Mouse (Mus musculus): ENCODE measurements around the gene Tmem248. TPM values are rescaled to one million over a fixed set of nuclear protein-coding genes. Genes with fewer than 3 reads are reported as not detected.

Gene Tmem248
- 62.9 TPM for polyA plus RNA-seq (2021)

DNA sequence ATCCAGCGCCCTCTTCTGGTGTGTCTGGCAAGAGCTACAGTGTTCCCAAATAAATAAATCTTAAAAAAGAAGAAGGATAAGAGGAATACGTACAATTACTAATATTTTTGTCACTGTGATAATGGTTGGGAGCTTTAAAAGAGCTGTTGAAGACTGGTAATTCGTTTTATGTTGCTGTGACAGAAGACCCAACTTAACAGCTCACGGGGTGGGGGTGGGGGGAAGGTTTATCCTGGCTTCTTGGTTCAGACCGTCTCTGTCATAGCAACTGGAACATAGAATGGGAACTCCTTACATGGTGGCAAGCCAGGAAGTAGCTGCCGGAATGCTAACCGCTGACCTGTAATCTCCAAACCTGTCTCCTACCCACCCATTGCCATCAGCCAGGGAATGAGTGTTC, at the start of gene Tmem248:
Gene Tmem248 (plus strand): TSS at position 301 of the 400 bp plus-strand sequence.
- ATAC-seq (no peak), DNase-seq (ENCODE audit: low read depth, low spot score) (no peak)
- CTCF ChIA-PET: interaction anchor here (1.4 to 1.8 kb wide), 2 partner anchors 10 to 43 kb away, joined by 3 to 5 read pairs; no protein-coding TSS in a partner anchor
- TF ChIP-seq CTCF (IDR thresholded peaks at IDR 0.05): no peak
- H3K27me3 ChIP-seq: no peaks in the 10 kb centered on the region
- POLR2A ChIA-PET: no interaction called here
- in situ Hi-C loops (cut with MboI; ENCODE audit: low pct_unique_long_range_greater_than_20kb): no loop called here

- DNase-seq (ENCODE audit: low read depth, low spot score) (peak; percentile 39), ATAC-seq (peak; percentile 61)
- H3K27me3 ChIP-seq: no peaks in the 10 kb centered on the region
- POLR2A ChIA-PET: interaction anchor here (0.6 to 1.5 kb wide), 3 partner anchors 10 to 15 kb away, joined by 3 read pairs; no protein-coding TSS in a partner anchor
- in situ Hi-C loops (cut with MboI; ENCODE audit: low pct_unique_long_range_greater_than_20kb): no loop called here
- CTCF ChIA-PET: interaction anchor here (1.8 kb wide), 1 partner anchor 52 kb away, joined by 5 read pairs; no protein-coding TSS in a partner anchor
- TF ChIP-seq CTCF (IDR thresholded peaks at IDR 0.05): no peak
Measured at GRCm38 (mm10) chr5:130169109-130169508, 47.8 kb upstream of the Tmem248 start.

- ChIA-PET CTCF (interaction anchor here (0.5 to 0.7 kb wide), 2 partner anchors 10 to 133 kb away, joined by 3 to 4 read pairs; no protein-coding TSS in a partner anchor), POLR2A (interaction anchor here (0.8 kb wide), 1 partner anchor 20 kb away, joined by 3 read pairs; no protein-coding TSS in a partner anchor)
- H3K27me3 ChIP-seq: no peaks in the 10 kb centered on the region
- TF ChIP-seq CTCF (IDR thresholded peaks at IDR 0.05): no peak
- DNase-seq (ENCODE audit: low read depth, low spot score) (no peak), ATAC-seq (no peak)
- in situ Hi-C loops (cut with MboI; ENCODE audit: low pct_unique_long_range_greater_than_20kb): no loop called here
Measured at GRCm38 (mm10) chr5:130170666-130171422, 46.0 kb upstream of the Tmem248 start.

- in situ Hi-C loops (cut with MboI; ENCODE audit: low pct_unique_long_range_greater_than_20kb): no loop called here
- TF ChIP-seq CTCF (IDR thresholded peaks at IDR 0.05): no peak
- ATAC-seq (peak; percentile 83), DNase-seq (ENCODE audit: low read depth, low spot score) (peak; percentile 67)
- no peaks in the 10 kb centered on the region for H3K27me3 ChIP-seq
- POLR2A ChIA-PET: interaction anchor here (0.8 kb wide), 1 partner anchor 21 kb away, joined by 3 read pairs; no protein-coding TSS in a partner anchor
- CTCF ChIA-PET: no interaction called here
Measured at GRCm38 (mm10) chr5:130171423-130171954, 45.4 kb upstream of the Tmem248 start, which contains the start of gene Rabgef1. Gene Rabgef1 (plus strand): TSS chr5:130171798.

DNA sequence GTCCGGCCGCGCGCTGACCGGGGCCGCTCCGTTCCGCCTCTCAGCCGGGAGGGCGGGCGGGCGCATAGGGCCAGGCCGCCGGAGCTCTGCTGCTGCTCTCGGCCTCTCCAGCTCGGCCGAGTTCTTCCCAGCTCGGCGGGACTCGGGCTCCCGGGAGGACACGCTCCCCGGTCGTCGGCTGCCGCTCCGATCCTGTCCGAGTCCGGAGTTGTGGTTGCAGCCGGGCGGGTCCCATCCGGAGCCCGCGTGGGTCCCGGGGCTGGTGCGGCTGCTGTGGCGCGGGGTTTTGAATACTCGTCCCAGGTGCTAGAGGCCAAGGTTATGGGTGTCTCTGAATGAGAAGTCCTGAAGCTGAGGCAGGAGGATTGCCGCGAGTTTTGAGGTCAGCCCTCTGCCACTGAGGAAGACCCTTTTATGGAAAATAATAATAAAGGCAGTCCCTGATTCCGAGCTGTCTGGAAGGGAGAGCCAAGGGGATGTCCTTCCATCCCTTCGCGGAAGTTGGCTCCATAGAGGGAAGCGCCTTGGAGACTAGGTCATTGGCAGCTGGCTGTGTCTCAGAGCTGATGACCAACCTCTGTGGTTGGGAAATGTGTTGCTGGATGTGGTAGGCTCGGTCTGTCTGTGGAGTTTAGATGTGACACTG, 44.8 kb upstream of the Tmem248 start:
- TF ChIP-seq CTCF (IDR thresholded peaks at IDR 0.05): no peak
- H3K27me3 ChIP-seq: no peaks in the 10 kb centered on the region
- POLR2A ChIA-PET: no interaction called here
- in situ Hi-C loops (cut with MboI; ENCODE audit: low pct_unique_long_range_greater_than_20kb): no loop called here
- no peak for DNase-seq (ENCODE audit: low read depth, low spot score)
- peak; percentile 61 for ATAC-seq
- CTCF ChIA-PET: interaction anchor here (1.6 to 2.3 kb wide), 2 partner anchors 9 to 21 kb away, joined by 3 to 10 read pairs; no protein-coding TSS in a partner anchor

DNA sequence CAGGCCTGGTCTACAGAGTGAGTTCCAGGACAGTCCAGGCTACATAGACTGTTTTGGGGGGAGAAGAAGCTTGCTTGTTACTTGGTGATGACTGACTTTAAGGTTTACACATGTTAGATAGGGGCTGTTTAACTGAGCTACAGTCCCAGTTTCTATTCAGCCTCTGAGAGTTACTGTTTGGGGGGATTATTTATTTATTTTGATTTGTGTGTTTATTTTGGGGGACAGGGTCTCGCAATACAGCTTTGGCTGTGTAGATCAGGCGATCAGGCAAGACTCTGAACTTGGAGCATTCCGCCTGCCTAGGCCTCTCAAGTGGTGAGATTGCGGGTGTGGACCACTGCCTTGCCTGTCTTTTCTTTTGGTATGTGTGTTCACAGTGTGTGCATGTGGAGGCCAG, 43.9 kb upstream of the Tmem248 start:
- CTCF ChIA-PET: interaction anchor here (0.7 to 2.3 kb wide), 6 partner anchors 10 to 44 kb away, joined by 3 to 10 read pairs (median 5); partner anchors contain the start of gene Tmem248
- no peaks in the 10 kb centered on the region for H3K27me3 ChIP-seq
- no peak for DNase-seq (ENCODE audit: low read depth, low spot score)
- no peak for ATAC-seq
- TF ChIP-seq CTCF (IDR thresholded peaks at IDR 0.05): no peak
- in situ Hi-C loops (cut with MboI; ENCODE audit: low pct_unique_long_range_greater_than_20kb): no loop called here
- POLR2A ChIA-PET: interaction anchor here (0.5 to 0.9 kb wide), 3 partner anchors 11 to 247 kb away, joined by 3 to 4 read pairs (median 3); no protein-coding TSS in a partner anchor

DNA sequence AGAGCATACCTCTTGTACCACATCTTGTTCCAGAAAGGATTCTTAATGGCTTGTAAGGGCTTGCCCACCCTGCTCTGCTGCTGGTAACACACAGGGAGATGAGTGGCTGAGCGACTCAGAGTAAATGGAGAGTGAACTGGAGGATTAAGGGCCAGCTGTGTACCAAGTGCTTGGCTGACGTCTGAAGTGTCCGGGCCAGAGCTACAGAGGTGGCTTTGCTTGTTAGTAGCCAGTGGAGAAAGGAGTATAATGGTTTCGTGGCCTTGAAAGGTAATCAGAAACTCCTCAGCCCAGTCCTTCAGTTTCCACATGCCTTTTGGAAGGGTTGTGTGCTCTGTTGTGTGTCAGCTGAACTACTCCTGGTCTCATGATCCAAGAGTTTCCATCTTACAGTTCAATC, 39.0 kb upstream of the Tmem248 start:
- ATAC-seq: no peak
- POLR2A ChIA-PET: no interaction called here
- TF ChIP-seq CTCF (IDR thresholded peaks at IDR 0.05): no peak

DNA sequence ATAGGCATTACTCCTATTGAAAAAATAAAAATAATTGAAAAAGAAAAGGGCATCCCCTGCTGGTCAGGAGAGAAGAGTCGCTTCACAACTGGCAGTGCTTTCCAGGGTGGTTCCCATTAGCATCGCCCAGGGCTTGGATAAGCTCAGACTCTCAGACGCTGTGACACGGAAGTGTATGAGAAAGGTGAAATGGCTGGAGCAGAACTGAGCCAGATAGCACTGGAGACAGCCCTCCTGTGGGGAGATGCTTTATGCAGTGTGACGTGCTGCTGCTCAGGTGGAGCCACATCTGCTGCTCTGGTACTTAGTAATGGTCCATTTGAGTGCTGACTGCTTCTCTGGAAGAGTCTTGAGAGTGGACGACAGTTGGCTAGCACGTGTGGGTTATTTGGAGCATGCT, 36.5 kb upstream of the Tmem248 start:
- H3K27me3 ChIP-seq: no peaks in the 10 kb centered on the region
- DNase-seq (ENCODE audit: low read depth, low spot score) (no peak), ATAC-seq (no peak)
- CTCF ChIA-PET: interaction anchor here (1.1 kb wide), 1 partner anchor 11 kb away, joined by 8 read pairs; no protein-coding TSS in a partner anchor
- POLR2A ChIA-PET: interaction anchor here (1.3 kb wide), 1 partner anchor 11 kb away, joined by 3 read pairs; no protein-coding TSS in a partner anchor
- in situ Hi-C loops (cut with MboI; ENCODE audit: low pct_unique_long_range_greater_than_20kb): no loop called here
- no peak for TF ChIP-seq CTCF (IDR thresholded peaks at IDR 0.05)

More for the DNA sequence above, 39.0 kb upstream of the Tmem248 start:
- in situ Hi-C loops (cut with MboI; ENCODE audit: low pct_unique_long_range_greater_than_20kb): no loop called here
- DNase-seq (ENCODE audit: low read depth, low spot score): no peak
- CTCF ChIA-PET: interaction anchor here (1.2 kb wide), 1 partner anchor 36 kb away, joined by 3 read pairs; no protein-coding TSS in a partner anchor
- H3K27me3 ChIP-seq: no peaks in the 10 kb centered on the region

GRCm38 (mm10) chr5:130181740-130182540, 34.9 kb upstream of the Tmem248 start:
- CTCF ChIA-PET: interaction anchor here (1.1 kb wide), 1 partner anchor 12 kb away, joined by 3 read pairs; no protein-coding TSS in a partner anchor
- no peak for DNase-seq (ENCODE audit: low read depth, low spot score)
- in situ Hi-C loops (cut with MboI; ENCODE audit: low pct_unique_long_range_greater_than_20kb): no loop called here
- TF ChIP-seq CTCF (IDR thresholded peaks at IDR 0.05): no peak
- no peak for ATAC-seq
- H3K27me3 ChIP-seq: no peaks in the 10 kb centered on the region
- POLR2A ChIA-PET: interaction anchor here (0.6 kb wide), 1 partner anchor 19 kb away, joined by 3 read pairs; no protein-coding TSS in a partner anchor

GRCm38 (mm10) chr5:130182541-130182821, 34.4 kb upstream of the Tmem248 start:
- in situ Hi-C loops (cut with MboI; ENCODE audit: low pct_unique_long_range_greater_than_20kb): no loop called here
- no peak for TF ChIP-seq CTCF (IDR thresholded peaks at IDR 0.05)
- ATAC-seq (no peak), DNase-seq (ENCODE audit: low read depth, low spot score) (no peak)
- H3K27me3 ChIP-seq: no peaks in the 10 kb centered on the region
- ChIA-PET POLR2A (no interaction called here), CTCF (interaction anchor here (1.1 to 1.8 kb wide), 2 partner anchors 9 to 12 kb away, joined by 3 to 5 read pairs; no protein-coding TSS in a partner anchor)
